Mouse (Mus musculus) embryonic facial prominence, embryonic 15.5 days (tissue): ENCODE data around the gene Smoc1. TPM values are rescaled to one million over a fixed set of nuclear protein-coding genes. Genes with fewer than 3 reads are reported as not detected.

Source experiments
- ATAC-seq: fragments of 200-750 bp; cut with Nextera tagmentation; 2 replicates; pipeline ENCODE4 v1.8.0; 2017; ENCODE audit warnings: low read depth, moderate TSS enrichment; ENCODE audit not compliant: insufficient number of reproducible peaks, low FRiP score, low TSS enrichment
- H3K27ac ChIP-seq: fragments of 300-500 bp; sonication (generic); replicated peaks from 2 replicates; pipeline ENCODE4 v1.5.1; 2015; ENCODE audit warnings: mild to moderate bottlenecking, inconsistent platforms
- H3K27me3 ChIP-seq: fragments of 300-500 bp; sonication (generic); 2 replicates; pipeline ENCODE4 v1.6.1; 2015; ENCODE audit warnings: inconsistent platforms
- H3K36me3 ChIP-seq: fragments of 300-500 bp; sonication (generic); 2 replicates; pipeline ENCODE4 v1.6.1; 2015; ENCODE audit warnings: mild to moderate bottlenecking, inconsistent platforms
- H3K4me1 ChIP-seq: fragments of 300-500 bp; sonication (generic); 2 replicates; pipeline ENCODE4 v1.6.1; 2015; ENCODE audit warnings: inconsistent platforms
- H3K4me2 ChIP-seq: fragments of 300-500 bp; sonication (generic); replicated peaks from 2 replicates; pipeline ENCODE4 v1.6.1; 2015; ENCODE audit warnings: mild to moderate bottlenecking, inconsistent platforms
- H3K4me3 ChIP-seq: fragments of 300-500 bp; sonication (generic); replicated peaks from 2 replicates; pipeline ENCODE4 v1.5.1; 2015; ENCODE audit warnings: mild to moderate bottlenecking, inconsistent platforms
- H3K9ac ChIP-seq: fragments of 300-500 bp; sonication (generic); 2 replicates; pipeline ENCODE4 v1.6.1; 2015; ENCODE audit warnings: inconsistent platforms
- H3K9me3 ChIP-seq: fragments of 300-500 bp; sonication (generic); replicated peaks from 2 replicates; pipeline ENCODE4 v1.6.1; 2016; ENCODE audit warnings: inconsistent platforms
- WGBS: fragments of 180-500 bp; shearing (Covaris S2); methylation state at CpG from one replicate; pipeline ENCODE4 v1.1.7; 2015; 5-methylcytosine and 5-hydroxymethylcytosine counted together
- polyA plus RNA-seq: library from polyadenylated mRNA; unstranded; fragments of >200 nt; fragmentation: Nextera tagmentation; extraction: Ambion mirVana; gene quantifications from 2 replicates; pipeline ENCODE4 v1.2.1, GENCODE M21; 2015

Smoc1 gene
- polyA plus RNA-seq, 1 experiment from 2014 or later, result 8.1 TPM

DNA sequence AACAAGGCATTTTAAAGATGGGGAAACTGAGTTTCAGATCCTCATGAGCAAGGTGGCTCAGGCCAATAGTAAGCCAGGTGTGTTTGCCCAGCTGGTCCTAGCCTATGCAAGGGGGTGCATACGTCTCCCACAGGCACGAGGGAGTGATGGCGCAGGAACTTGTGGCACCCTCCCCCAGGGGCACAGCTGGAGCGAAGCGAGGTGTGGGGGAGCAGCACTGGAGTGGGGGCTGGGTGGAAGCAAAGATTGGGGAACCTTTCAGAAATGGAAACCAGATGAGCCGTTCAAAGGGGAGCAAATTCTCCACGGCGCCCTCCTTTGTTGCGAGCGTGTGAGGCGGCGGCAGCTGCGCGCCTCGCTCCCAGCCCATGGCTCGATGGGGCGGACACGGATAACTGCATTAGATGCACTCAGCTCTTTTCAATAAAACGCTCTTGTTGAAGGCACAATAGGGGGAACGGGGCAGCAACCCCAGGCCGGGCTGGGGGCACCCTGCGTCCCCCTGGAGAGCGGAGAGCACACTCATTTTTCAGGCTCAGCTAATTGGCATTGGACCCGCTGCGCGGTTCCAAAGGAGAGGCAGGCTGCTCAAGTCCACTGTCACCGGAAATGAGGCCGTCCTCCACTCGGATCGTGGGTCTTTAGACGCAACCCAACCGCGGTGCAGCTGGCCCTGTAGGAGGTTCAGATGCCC lies 27.9 kb upstream of the Smoc1 start:
- WGBS, result 3% methylated on average over 33 of the region's 33 CpGs

DNA sequence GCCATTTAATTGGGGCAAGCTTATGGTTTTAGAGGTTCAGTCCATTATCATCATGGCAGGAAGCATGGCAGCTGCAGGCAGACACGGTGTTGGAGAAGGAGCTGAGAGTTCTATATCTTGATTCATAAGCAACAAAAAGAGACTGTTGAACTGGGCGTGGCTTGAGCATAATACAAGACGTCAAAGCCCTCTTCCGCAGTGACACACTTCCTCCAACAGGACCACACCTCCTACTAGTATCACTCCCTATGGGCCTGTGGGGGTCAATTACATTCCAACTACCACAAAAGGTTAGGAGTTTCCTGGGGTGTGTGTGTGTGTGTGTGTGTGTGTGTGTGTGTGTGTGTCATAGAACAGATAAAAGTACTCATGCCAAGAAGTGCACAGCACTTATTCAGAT lies 25.7 kb upstream of the Smoc1 start:
- peaks cover 14% of the 10 kb centered on the region for H3K4me1 ChIP-seq
- no peak overlapping the region for H3K4me2 ChIP-seq
- H3K27ac ChIP-seq, result no peak overlapping the region
- no peak overlapping the region for H3K4me3 ChIP-seq
- no peaks in the 10 kb centered on the region for H3K9me3 ChIP-seq
- H3K9ac ChIP-seq, result no peak overlapping the region
- ATAC-seq, result no peak
- peaks cover 7% of the 10 kb centered on the region; the same call in 1 of the 2 replicates for H3K27me3 ChIP-seq
- H3K36me3 ChIP-seq, result no peaks in the 10 kb centered on the region
- WGBS, result 75% methylated on average over 4 of the region's 4 CpGs

More for the DNA sequence above, 27.9 kb upstream of the Smoc1 start:
- H3K36me3 ChIP-seq, result no peaks in the 10 kb centered on the region
- H3K27ac ChIP-seq, result no peak overlapping the region
- peak overlapping the region; percentile 45 for H3K4me2 ChIP-seq
- H3K27me3 ChIP-seq, result peaks cover 7% of the 10 kb centered on the region; the same call in 1 of the 2 replicates
- 0 out of 2 replicates have a peak, but pooled peaks have one; percentile 34 for ATAC-seq
- H3K4me3 ChIP-seq, result peak overlapping the region; percentile 21
- H3K9me3 ChIP-seq, result no peaks in the 10 kb centered on the region
- peaks cover 14% of the 10 kb centered on the region for H3K4me1 ChIP-seq
- H3K9ac ChIP-seq, result no peak overlapping the region

DNA sequence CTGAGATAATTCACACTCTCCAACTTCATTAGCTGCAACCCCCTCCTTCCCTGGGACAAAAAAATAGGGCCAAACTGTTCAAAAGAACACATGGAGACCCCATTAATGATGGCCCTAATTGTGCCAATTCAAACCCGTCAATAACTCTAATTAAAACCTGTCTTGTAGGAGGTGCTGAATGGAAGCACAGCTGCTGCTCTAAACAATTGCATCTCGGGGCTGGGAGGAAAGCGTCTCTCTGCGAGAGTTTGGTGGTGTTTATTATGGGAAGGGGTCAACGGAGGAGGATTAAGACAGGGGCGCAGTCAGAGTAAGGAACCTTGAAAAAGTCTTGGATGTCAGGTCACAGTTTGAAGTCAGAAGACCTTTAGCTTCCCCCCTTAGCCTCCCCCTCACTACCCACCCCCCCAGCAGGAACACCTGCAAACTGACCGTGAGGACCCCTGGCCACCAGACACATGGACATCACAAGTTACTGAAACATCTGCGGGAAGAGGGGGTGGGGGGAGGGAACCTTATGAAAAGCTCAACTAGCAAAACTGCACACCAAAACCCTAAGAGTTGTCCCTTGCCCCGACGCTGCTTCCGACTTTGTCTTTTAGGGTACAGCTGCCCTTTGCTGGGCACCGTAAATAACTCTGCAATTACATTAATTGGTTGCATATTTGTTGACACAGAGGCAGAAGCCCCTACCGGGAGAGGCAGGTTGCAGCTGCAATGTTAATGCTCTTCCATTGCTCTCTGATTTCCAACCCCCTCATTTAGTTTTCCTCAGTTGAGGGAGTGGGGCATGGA lies 23.6 kb upstream of the Smoc1 start:
- Histone ChIP-seq H3K9me3 (no peaks in the 10 kb centered on the region), H3K27ac (no peak overlapping the region), H3K9ac (no peak overlapping the region), H3K27me3 (peaks cover 7% of the 10 kb centered on the region; the same call in 1 of the 2 replicates), H3K4me1 (peaks cover 14% of the 10 kb centered on the region), H3K4me3 (no peak overlapping the region), H3K4me2 (no peak overlapping the region), H3K36me3 (no peaks in the 10 kb centered on the region)
- ATAC-seq, result no peak
- WGBS, result 21% methylated on average over 13 of the region's 13 CpGs

DNA sequence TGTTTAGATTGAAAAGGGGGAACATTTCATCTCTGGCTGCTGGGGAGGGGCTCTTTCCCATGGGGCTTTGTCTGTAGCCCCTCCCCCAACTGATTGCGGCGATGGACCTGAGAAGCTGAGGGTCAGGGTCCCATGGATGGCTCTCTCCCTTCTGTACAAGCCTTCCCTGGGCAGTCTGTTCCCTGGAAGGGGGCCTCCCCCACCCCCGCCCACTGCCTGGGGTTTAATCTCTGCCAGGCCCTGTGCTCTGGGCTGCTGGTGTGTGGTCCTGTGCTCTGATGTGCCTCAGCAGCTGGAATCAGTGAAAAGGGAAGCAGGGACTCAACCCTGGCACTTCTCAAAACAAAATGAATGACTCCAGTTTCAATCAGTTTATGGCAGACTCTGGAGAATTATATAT lies 16.8 kb upstream of the Smoc1 start:
- Histone ChIP-seq H3K36me3 (no peaks in the 10 kb centered on the region), H3K4me3 (no peak overlapping the region), H3K9me3 (no peaks in the 10 kb centered on the region), H3K4me2 (0 out of 2 replicates have a peak overlapping the region, but pooled peaks have one; percentile 11), H3K4me1 (peaks cover 7% of the 10 kb centered on the region), H3K27ac (no peak overlapping the region), H3K9ac (no peak overlapping the region), H3K27me3 (no peaks in the 10 kb centered on the region; the same call in 1 of the 2 replicates)
- 9% methylated on average over 3 of the region's 3 CpGs for WGBS
- peak; percentile 54; the same call in 1 of the 2 replicates for ATAC-seq

DNA sequence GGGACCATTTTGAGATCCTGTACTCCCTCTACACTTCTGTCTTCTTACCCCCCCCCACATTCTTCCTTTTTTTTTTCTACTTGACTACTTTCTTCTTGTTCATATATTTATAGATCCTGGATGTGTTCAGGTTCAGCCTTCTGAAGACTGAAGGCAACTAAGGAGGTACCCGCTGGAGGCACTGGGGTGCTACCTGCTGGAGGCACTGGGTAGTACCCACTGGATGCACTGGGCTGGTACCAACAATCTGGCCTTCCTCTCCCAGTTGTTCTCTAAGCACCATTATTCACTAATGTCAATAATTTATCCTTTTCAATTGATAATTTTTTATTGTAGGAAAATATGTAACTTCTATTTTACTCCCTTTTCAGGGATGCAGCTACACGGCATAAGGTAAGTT lies 14.6 kb upstream of the Smoc1 start:
- ATAC-seq, result no peak
- Histone ChIP-seq H3K4me3 (no peak overlapping the region), H3K9me3 (no peaks in the 10 kb centered on the region), H3K4me1 (peaks cover 7% of the 10 kb centered on the region), H3K36me3 (no peaks in the 10 kb centered on the region), H3K9ac (no peak overlapping the region), H3K27ac (no peak overlapping the region), H3K4me2 (no peak overlapping the region), H3K27me3 (no peaks in the 10 kb centered on the region; the same call in 1 of the 2 replicates)
- 78% methylated on average over 2 of the region's 2 CpGs for WGBS

DNA sequence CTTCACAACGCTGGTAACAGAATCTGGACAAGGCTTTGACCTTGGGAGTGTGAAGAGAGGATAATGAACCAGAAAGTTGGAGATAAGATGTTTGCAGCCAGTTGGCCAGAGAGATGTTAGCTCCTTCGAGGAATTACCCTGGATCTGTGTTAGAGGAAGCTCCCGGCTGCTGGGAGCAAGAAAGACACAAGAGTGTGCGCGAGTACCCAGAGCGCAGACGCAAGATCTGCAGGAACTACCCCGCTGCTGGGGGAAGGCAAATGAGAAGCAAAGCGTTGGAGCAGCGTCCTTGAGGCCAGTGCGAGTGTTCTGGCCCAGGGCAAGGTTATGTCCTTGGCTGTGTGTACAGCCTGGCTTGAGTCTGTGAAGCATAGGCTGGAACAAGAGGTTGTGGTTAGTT lies 13.1 kb upstream of the Smoc1 start:
- no peak overlapping the region for H3K4me2 ChIP-seq
- no peak overlapping the region for H3K27ac ChIP-seq
- no peak overlapping the region for H3K9ac ChIP-seq
- no peak for ATAC-seq
- no peaks in the 10 kb centered on the region; the same call in 1 of the 2 replicates for H3K27me3 ChIP-seq
- no peaks in the 10 kb centered on the region for H3K9me3 ChIP-seq
- H3K4me1 ChIP-seq, result peaks cover 7% of the 10 kb centered on the region
- H3K36me3 ChIP-seq, result no peaks in the 10 kb centered on the region
- 77% methylated on average over 11 of the region's 11 CpGs for WGBS
- no peak overlapping the region for H3K4me3 ChIP-seq

DNA sequence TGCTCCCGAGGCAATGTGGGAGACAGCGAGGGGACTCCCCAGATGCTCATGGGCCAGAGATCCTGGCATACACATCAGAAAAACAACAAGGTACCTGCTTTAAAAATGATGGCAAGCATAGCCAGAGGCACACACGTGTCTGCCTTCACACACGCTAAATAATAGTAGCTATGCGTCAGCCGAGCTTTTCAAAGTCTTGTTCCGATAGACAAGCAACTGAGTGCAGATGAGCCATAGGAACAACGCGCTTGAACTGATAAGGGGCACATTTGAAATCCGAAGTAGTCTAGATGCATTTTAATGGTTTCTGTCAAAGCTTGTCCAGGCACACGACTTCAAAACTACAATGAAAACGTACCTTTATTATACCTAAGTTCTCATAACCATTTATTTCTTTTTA lies 9.0 kb upstream of the Smoc1 start:
- no peak overlapping the region for H3K4me3 ChIP-seq
- ATAC-seq, result no peak
- no peaks in the 10 kb centered on the region; the same call in 1 of the 2 replicates for H3K27me3 ChIP-seq
- no peak overlapping the region for H3K27ac ChIP-seq
- H3K9me3 ChIP-seq, result no peaks in the 10 kb centered on the region
- H3K9ac ChIP-seq, result no peak overlapping the region
- no peaks in the 10 kb centered on the region for H3K4me1 ChIP-seq
- no peaks in the 10 kb centered on the region for H3K36me3 ChIP-seq
- 79% methylated on average over 12 of the region's 12 CpGs for WGBS
- no peak overlapping the region for H3K4me2 ChIP-seq

DNA sequence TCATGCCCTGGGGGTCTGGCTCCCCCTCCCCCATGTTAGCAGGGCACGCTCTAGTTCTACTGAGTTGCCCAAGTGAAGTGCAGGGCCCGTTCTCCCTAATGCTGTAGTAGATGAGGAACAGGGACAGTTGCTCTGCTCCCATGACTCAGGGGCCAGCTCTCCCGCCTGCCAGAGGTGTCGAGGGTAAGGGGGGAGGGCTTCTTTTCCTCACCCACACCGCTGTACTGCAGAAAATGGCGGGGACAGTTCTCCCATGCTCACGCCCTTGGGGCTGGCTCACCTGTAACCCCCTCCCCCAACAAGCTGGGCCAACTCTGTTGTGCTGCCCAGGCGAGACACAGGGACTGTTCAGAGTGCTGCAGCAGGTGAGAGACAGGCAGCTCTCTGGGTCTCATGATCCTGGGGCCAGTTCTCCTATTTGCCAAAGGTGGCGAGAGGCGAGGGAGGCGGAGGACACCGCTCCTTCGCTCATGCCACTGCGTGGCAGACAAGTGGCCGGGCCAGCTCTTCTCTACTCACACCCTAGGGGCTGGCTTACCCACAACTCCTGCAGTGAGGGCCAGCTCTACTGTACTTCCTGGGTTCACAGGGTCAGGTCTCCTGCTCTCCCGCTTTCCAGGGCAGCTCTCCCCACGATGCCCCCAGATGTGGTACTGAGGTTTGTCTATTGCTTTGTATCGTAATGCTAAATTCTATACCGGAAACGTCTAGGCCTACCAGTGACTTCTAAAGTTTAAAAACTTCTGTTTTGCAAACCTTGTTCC lies 7.9 kb upstream of the Smoc1 start:
- WGBS, result 75% methylated on average over 20 of the region's 20 CpGs
- Histone ChIP-seq H3K9me3 (no peaks in the 10 kb centered on the region), H3K9ac (no peak overlapping the region), H3K27ac (no peak overlapping the region), H3K4me3 (0 out of 2 replicates have a peak overlapping the region, but pooled peaks have one; percentile 1), H3K36me3 (no peaks in the 10 kb centered on the region), H3K4me1 (no peaks in the 10 kb centered on the region), H3K27me3 (no peaks in the 10 kb centered on the region), H3K4me2 (no peak overlapping the region)
- no peak for ATAC-seq

DNA sequence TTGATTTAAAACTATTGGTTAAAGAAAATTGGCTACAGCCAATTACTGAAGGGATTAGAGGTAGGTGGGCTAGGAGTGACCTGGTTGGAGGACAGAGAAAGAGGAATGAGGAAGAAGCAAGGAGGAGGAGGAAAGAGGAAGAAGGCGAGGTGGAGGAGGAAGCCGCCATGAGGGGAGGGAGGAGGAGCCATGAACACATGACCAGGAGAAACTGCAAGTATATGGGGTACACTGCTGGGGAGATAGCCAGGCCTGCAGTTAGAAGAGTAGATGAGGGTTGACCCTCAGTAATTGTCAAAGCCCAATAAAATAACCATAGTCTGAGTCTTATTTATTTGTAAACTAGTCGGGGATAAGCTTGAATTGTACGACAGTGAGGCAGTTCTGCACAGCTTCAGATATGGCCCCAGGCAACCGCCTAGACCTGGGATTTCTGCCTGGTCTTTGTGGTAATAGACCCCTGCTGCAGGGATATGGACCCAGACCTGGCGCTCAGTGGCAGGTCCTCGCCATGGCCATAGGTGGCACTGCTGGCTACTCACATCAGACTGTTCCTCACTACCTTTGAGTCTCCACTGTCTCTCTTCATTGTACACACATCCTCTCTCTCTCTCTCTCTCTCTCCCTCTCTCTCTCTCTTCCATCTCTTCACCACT lies 7.2 kb upstream of the Smoc1 start:
- Histone ChIP-seq H3K4me2 (no peak overlapping the region), H3K9ac (no peak overlapping the region), H3K4me3 (no peak overlapping the region), H3K27ac (no peak overlapping the region), H3K36me3 (no peaks in the 10 kb centered on the region), H3K4me1 (no peaks in the 10 kb centered on the region), H3K27me3 (0 out of 2 replicates have a peak, but pooled peaks cover 2% of the 10 kb centered on the region), H3K9me3 (no peaks in the 10 kb centered on the region)
- 85% methylated on average over 7 of the region's 7 CpGs for WGBS
- ATAC-seq, result no peak

DNA sequence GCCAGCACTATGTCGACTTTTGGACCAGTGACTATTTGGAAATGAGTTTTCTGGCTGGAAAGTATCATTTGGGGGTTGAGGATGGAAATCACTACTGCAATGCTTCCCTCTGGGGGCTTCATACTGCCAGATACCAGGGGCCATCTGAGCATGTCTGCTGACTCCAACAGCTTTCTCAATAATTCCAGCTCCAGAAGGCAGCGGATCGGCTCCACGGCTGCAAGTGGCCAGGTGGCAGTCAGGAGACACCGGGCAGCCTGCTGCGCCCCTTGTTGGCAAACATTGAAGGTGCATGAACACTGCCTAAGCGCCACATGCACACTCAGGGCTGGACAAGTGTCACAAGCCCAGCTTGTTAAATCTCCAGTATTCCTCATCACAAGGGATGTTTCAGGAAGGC lies 2.2 kb upstream of the Smoc1 start:
- no peak for ATAC-seq
- 79% methylated on average over 7 of the region's 7 CpGs for WGBS
- H3K36me3 ChIP-seq, result no peaks in the 10 kb centered on the region

More for the DNA sequence above, 2.2 kb upstream of the Smoc1 start:
- Histone ChIP-seq H3K4me1 (peaks cover 20% of the 10 kb centered on the region), H3K27me3 (peaks cover 33% of the 10 kb centered on the region), H3K4me2 (no peak overlapping the region), H3K9me3 (no peaks in the 10 kb centered on the region), H3K27ac (no peak overlapping the region), H3K4me3 (no peak overlapping the region), H3K9ac (no peak overlapping the region)
